Mouse (Mus musculus) stomach, postnatal 0 days (tissue): ENCODE results near the gene Mettl8. TPM values are rescaled to one million over a fixed set of nuclear protein-coding genes. Genes with fewer than 3 reads are reported as not detected.

Experiments
- ATAC-seq: fragments of 200-750 bp; cut with Nextera tagmentation; 2 replicates; pipeline ENCODE4 v1.8.0; 2017; ENCODE audit not compliant: low FRiP score, low TSS enrichment
- DNase-seq: peaks from one replicate; pipeline ENCODE4 v3.0.0-alpha.2; 2016; ENCODE audit warnings: low spot score
- H3K27ac ChIP-seq: fragments of 300-500 bp; sonication (generic); replicated peaks from 2 replicates; pipeline ENCODE4 v1.5.1; 2014; ENCODE audit warnings: mild to moderate bottlenecking, control low read depth
- H3K27me3 ChIP-seq: fragments of 300-500 bp; sonication (generic); 2 replicates; pipeline ENCODE4 v1.6.1; 2014; ENCODE audit warnings: low read length; ENCODE audit not compliant: control insufficient read depth, insufficient read depth
- H3K36me3 ChIP-seq: fragments of 300-500 bp; sonication (generic); 2 replicates; pipeline ENCODE4 v1.6.1; 2014; ENCODE audit warnings: low read length, mixed read lengths; ENCODE audit not compliant: control insufficient read depth, insufficient read depth
- H3K4me1 ChIP-seq: fragments of 300-500 bp; sonication (generic); replicated peaks from 2 replicates; pipeline ENCODE4 v1.6.1; 2014; ENCODE audit warnings: antibody characterized with exemption; ENCODE audit not compliant: control insufficient read depth, insufficient read depth
- H3K4me2 ChIP-seq: fragments of 300-500 bp; sonication (generic); replicated peaks from 2 replicates; pipeline ENCODE4 v1.6.1; 2014; ENCODE audit warnings: low read depth, mild to moderate bottlenecking, control low read depth, moderate library complexity
- H3K4me3 ChIP-seq: fragments of 300-500 bp; sonication (generic); 2 replicates; pipeline ENCODE4 v1.5.1; 2014; ENCODE audit warnings: low read depth, low read length, control low read depth
- H3K9ac ChIP-seq: fragments of 300-500 bp; sonication (generic); 2 replicates; pipeline ENCODE4 v1.6.1; 2014; ENCODE audit warnings: mild to moderate bottlenecking, low read length, control low read depth, mixed read lengths
- H3K9me3 ChIP-seq: fragments of 300-500 bp; sonication (generic); 2 replicates; pipeline ENCODE4 v1.6.1; 2016; ENCODE audit warnings: low read length; ENCODE audit not compliant: control insufficient read depth
- CTCF ChIP-seq: IDR thresholded peaks from 2 replicates; pipeline ENCODE4 v1.5.1; 2016; ENCODE audit warnings: antibody characterized with exemption, low read depth, mild to moderate bottlenecking, moderate library complexity
- EP300 ChIP-seq: optimal IDR thresholded peaks from 2 replicates; pipeline ENCODE3; 2016; ENCODE audit warnings: antibody characterized with exemption
- WGBS: fragments of 180-500 bp; shearing (Covaris S2); extraction: QIAGEN DNeasy Blood & Tissue Kit; methylation state at CpG from one replicate; pipeline ENCODE4 v1.1.7; 2014; 5-methylcytosine and 5-hydroxymethylcytosine counted together
- polyA plus RNA-seq: library from polyadenylated mRNA; unstranded; fragments of >200 nt; fragmentation: Nextera tagmentation; extraction: Ambion mirVana; gene quantifications from 2 replicates; pipeline ENCODE4 v1.2.1, GENCODE M21; 2015

The Mettl8 gene
- polyA plus RNA-seq, 1 experiment from 2014 or later, result 7.7 TPM

DNA sequence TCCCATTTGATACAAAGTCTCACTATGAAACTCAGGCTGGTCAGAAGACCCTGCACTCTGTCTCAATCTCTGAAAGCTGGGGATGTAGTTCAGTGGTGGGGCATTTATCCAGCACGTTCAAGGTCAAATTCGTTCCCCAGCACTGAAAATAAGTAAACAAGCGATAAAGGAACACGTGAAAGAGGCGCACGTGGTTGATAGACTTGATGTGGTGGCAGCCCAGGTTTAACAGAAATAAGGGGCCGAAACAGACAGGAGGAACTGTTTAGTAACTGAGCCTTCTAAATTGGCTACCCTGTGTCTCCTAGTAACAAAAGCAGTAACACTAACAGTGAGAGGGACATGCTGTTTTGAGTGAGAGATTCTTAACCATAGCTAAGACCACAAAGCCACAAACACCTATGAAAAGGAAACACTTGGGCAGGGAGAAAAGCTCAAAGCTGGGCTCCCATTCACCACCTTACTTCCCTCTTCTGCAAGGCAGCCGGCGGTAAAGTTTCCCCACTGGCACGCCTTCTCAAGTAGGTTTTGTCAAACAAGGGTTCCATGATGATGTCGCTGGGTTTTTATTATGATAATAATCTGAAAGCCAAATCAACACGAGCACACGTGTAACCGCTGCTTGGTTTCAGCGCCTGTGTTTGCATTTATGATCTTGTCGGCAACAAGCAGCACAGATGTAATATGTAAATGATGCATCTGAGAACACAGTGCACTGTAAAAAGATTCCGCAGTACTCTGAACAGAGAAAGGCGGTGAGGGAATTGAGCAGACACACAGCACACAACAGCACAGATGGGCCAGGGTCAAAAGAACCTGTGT is 23.2 kb downstream of the Mettl8 start:
- 69% methylated on average over 18 of the region's 18 CpGs for WGBS
- Histone ChIP-seq H3K4me3 (no peak overlapping the region), H3K4me2 (no peak overlapping the region), H3K9ac (no peak overlapping the region), H3K4me1 (no peaks in the 10 kb centered on the region), H3K9me3 (no peaks in the 10 kb centered on the region), H3K27ac (no peak overlapping the region), H3K27me3 (no peaks in the 10 kb centered on the region), H3K36me3 (no peaks in the 10 kb centered on the region)
- no peak for DNase-seq
- ATAC-seq, result no peak
- TF ChIP-seq EP300 (no peak), CTCF (no peak)

DNA sequence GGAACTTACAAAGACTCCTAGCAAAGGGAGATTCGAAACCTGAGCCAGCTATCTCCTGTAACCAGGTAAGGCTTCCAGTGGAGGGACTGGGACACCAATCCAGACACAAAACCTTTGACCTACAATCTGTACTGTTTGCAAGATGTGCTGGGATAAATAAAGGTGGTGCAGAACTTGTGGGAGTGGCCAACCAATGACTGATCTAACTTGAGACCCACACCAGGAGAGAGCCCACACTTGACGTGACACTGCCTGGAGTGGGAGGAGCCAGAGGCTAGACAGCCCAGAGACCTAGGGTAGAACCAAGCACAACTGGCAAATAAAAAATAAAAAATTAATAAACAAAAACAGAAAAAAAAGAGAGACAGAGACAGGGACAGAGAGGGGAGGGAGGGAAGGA is 24.7 kb downstream of the Mettl8 start:
- Histone ChIP-seq H3K4me1 (no peaks in the 10 kb centered on the region), H3K36me3 (no peaks in the 10 kb centered on the region), H3K4me2 (no peak overlapping the region), H3K9ac (no peak overlapping the region), H3K4me3 (no peak overlapping the region), H3K9me3 (no peaks in the 10 kb centered on the region), H3K27me3 (no peaks in the 10 kb centered on the region), H3K27ac (no peak overlapping the region)
- TF ChIP-seq CTCF (no peak), EP300 (no peak)
- no peak for DNase-seq
- 84% methylated on average over 2 of the region's 2 CpGs for WGBS
- no peak for ATAC-seq

DNA sequence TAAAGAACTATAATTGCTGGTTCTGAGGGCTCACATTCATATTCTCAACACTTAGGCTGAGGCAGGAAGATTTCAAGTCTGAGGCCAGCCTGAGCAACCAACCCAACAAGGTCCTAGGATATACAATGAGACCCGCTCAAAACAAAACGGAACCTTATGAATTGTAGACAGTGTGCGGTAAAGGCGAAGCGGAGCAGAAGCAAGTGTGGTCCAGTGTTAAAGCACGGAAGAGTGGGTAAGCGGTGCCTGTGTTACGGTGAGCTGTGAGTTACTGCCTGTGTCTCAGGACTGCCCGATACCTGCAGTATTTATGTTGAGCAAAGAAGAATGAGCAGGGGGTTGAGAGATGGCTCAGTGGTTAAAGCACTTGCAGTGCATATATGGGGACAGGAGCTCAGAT is 27.8 kb downstream of the Mettl8 start:
- TF ChIP-seq CTCF (no peak), EP300 (no peak)

DNA sequence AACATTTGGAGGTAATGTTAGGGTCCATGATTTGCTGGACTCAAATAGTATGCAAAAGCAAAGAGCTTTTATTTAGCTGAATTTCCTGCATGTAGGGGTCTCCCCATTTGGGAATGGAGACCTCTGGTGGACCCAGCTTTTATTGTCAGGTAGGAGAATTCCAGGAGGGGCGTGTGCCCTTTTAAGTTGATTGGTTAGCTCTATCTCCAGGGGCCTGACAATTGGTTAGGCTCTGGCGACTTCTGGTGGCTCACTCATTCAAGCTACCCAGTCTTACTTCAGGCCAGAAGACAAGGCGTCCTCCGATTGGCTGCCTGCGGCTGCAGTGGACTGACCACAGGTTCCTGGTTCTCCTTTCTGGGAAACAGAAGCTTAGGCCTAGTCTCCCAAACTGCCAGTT is 28.6 kb downstream of the Mettl8 start:
- Histone ChIP-seq H3K27ac (no peak overlapping the region), H3K4me3 (no peak overlapping the region), H3K36me3 (no peaks in the 10 kb centered on the region), H3K4me2 (no peak overlapping the region), H3K9me3 (no peaks in the 10 kb centered on the region), H3K9ac (no peak overlapping the region), H3K27me3 (no peaks in the 10 kb centered on the region), H3K4me1 (no peaks in the 10 kb centered on the region)
- TF ChIP-seq EP300 (no peak), CTCF (peak; percentile 54)
- ATAC-seq (peak; percentile 45; the same call in 1 of the 2 replicates), DNase-seq (peak; percentile 40)
- WGBS, result 51% methylated on average over 5 of the region's 5 CpGs

More for the DNA sequence above, 27.8 kb downstream of the Mettl8 start:
- H3K27ac ChIP-seq, result no peak overlapping the region
- DNase-seq (no peak), ATAC-seq (no peak)
- no peaks in the 10 kb centered on the region for H3K27me3 ChIP-seq
- no peak overlapping the region for H3K4me3 ChIP-seq
- no peaks in the 10 kb centered on the region for H3K36me3 ChIP-seq
- WGBS, result over 99% methylated on average over 9 of the region's 9 CpGs
- H3K9me3 ChIP-seq, result no peaks in the 10 kb centered on the region
- H3K9ac ChIP-seq, result no peak overlapping the region
- no peaks in the 10 kb centered on the region for H3K4me1 ChIP-seq
- no peak overlapping the region for H3K4me2 ChIP-seq

DNA sequence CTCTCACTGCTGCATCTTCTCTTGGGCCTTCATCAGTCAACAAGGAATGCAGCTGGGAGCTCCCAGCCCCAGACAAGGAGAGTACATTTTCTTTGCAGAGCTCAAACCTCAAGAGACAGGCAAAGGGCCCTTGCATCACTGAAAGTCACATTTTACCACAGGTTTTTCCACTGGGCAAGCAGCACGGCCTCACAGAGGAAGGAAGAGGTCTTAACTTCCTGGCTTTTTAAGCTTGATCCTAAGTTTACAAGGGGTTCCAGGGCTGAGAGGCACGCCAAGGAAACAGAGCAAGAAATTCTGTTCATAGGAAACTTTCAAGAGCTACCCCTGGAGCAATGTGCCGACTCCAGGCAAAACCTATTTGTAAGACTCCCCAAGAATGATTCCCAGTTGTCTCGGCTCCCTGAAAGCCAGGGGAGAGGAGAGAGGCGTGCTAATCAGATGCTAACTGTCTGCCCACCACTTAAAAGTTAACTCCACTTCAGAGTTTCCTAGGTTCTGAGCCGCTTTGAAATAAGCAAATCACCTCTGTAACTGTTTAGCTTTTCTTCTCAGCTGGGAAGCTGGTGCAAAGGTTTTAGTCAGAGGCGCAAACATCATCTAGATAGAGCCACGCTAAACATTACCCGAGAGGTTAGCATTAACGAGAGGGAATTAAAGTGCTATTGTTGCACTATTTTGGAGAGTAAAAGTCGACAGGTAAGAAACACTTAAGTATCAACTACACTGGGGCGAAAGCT is 29.6 kb downstream of the Mettl8 start:
- DNase-seq (no peak), ATAC-seq (no peak)
- no peak overlapping the region for H3K27ac ChIP-seq

DNA sequence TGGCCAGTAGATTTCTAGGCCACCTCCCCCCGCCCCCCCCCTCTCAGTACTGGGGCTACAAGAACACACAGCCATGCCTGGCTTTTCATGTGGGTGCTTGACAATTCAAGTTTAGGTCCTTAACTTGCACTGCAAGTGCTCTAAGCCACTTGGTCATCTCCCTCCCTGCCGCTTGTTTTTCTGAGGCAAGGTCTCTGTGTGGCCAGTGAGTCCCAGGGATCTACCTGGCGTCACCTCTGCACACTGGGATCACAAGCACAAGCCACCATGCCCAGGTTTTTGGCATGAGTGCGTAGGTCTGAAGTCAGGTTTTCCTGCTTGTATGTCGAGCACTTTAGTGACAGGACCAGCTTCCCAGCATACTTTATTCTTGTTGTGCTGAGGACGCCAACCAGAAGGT is 31.4 kb downstream of the Mettl8 start:
- 91% methylated on average over 6 of the region's 6 CpGs for WGBS
- Histone ChIP-seq H3K9ac (no peak overlapping the region), H3K36me3 (no peaks in the 10 kb centered on the region), H3K4me2 (no peak overlapping the region), H3K9me3 (no peaks in the 10 kb centered on the region), H3K27me3 (no peaks in the 10 kb centered on the region), H3K4me3 (no peak overlapping the region), H3K27ac (no peak overlapping the region), H3K4me1 (no peaks in the 10 kb centered on the region)
- no peak for TF ChIP-seq EP300
- no peak for TF ChIP-seq CTCF
- DNase-seq, result no peak
- no peak for ATAC-seq

More for the DNA sequence above, 29.6 kb downstream of the Mettl8 start:
- WGBS, result 44% methylated on average over 12 of the region's 12 CpGs
- Histone ChIP-seq H3K27me3 (no peaks in the 10 kb centered on the region), H3K4me1 (no peaks in the 10 kb centered on the region), H3K9ac (no peak overlapping the region), H3K4me3 (no peak overlapping the region), H3K9me3 (no peaks in the 10 kb centered on the region), H3K36me3 (no peaks in the 10 kb centered on the region), H3K4me2 (no peak overlapping the region)
- TF ChIP-seq CTCF (no peak), EP300 (no peak)
